Mouse (Mus musculus) testis, adult 2 months (tissue): ENCODE measurements around the gene Spin2d. TPM values are rescaled to one million over a fixed set of nuclear protein-coding genes. Genes with fewer than 3 reads are reported as not detected.
"Not testable (repeated sequence)": the region's sequence is repeated elsewhere in the genome, so short reads cannot be mapped to it uniquely, and the experiment has no call there.

Experiments used
- H3K27ac ChIP-seq: fragments of 200-500 bp; 2 replicates; pipeline ENCODE4 v1.5.1; 2012; ENCODE audit warnings: low read depth, low read length; ENCODE audit not compliant: control insufficient read depth, insufficient read depth
- H3K27me3 ChIP-seq: fragments of 200-500 bp; 2 replicates; pipeline ENCODE4 v1.6.1; 2012; ENCODE audit warnings: mild to moderate bottlenecking, low read length, moderate library complexity; ENCODE audit not compliant: control insufficient read depth, insufficient read depth
- H3K36me3 ChIP-seq: fragments of 200-500 bp; 2 replicates; pipeline ENCODE4 v1.6.1; 2012; ENCODE audit warnings: mild to moderate bottlenecking, low read length; ENCODE audit not compliant: control insufficient read depth, insufficient read depth
- H3K4me1 ChIP-seq: fragments of 200-500 bp; 2 replicates; pipeline ENCODE4 v1.6.1; 2012; ENCODE audit warnings: low read length; ENCODE audit not compliant: control insufficient read depth, insufficient read depth
- H3K4me3 ChIP-seq: fragments of 200-500 bp; 2 replicates; pipeline ENCODE4 v1.5.1; 2012; ENCODE audit warnings: low read depth, mild to moderate bottlenecking, low read length, moderate library complexity, mixed read lengths; ENCODE audit not compliant: control insufficient read depth
- CTCF ChIP-seq: fragments of 200-500 bp; IDR thresholded peaks from 2 replicates; pipeline ENCODE4 v1.5.1; 2012; ENCODE audit warnings: low read depth, mild to moderate bottlenecking, inconsistent platforms, low read length, moderate library complexity; ENCODE audit not compliant: control insufficient read depth, insufficient read depth, insufficient replicate concordance
- POLR2A ChIP-seq: fragments of 200-500 bp; IDR thresholded peaks from 2 replicates; pipeline ENCODE4 v1.6.1; 2012; ENCODE audit warnings: low read depth, mild to moderate bottlenecking, inconsistent platforms, low read length, moderate library complexity; ENCODE audit not compliant: control insufficient read depth
- polyA plus RNA-seq: library from polyadenylated mRNA; depleted of rRNA; stranded (reverse); fragments of >200 nt; gene quantifications from 2 replicates; pipeline ENCODE4 v1.2.3, GENCODE M21; 2012; rRNA removed

The Spin2d gene
- 0.91 and 1.3 TPM in 2 replicates for polyA plus RNA-seq

GRCm38 (mm10) chrX:73176889-73177288 lies at the start of gene Spin2d:
Gene Spin2d, minus strand, starts transcription at chrX:73176989.
- H3K27ac ChIP-seq, H3K4me3 ChIP-seq, H3K27me3 ChIP-seq, H3K36me3 ChIP-seq, H3K4me1 ChIP-seq: not testable (repeated sequence)

- no peak overlapping the region for H3K4me3 ChIP-seq
- no peaks in the 10 kb centered on the region for H3K36me3 ChIP-seq
- TF ChIP-seq CTCF (no peak), POLR2A (no peak)
- no peaks in the 10 kb centered on the region for H3K27me3 ChIP-seq
- H3K27ac ChIP-seq: no peak overlapping the region
- H3K4me1 ChIP-seq: no peaks in the 10 kb centered on the region; the same call in 1 of the 2 replicates
Measured at GRCm38 (mm10) chrX:73225365-73225764, 48.6 kb upstream of the Spin2d start.

GRCm38 (mm10) chrX:73213819-73214564 lies 37.2 kb upstream of the Spin2d start, which contains the start of gene Xlr4b:
Gene Xlr4b, plus strand, starts transcription at chrX:73214333.
- not testable (repeated sequence) for H3K27ac ChIP-seq, H3K4me1 ChIP-seq, H3K36me3 ChIP-seq, H3K27me3 ChIP-seq, H3K4me3 ChIP-seq

- not testable (repeated sequence) for H3K27ac ChIP-seq, H3K27me3 ChIP-seq, H3K4me3 ChIP-seq, H3K36me3 ChIP-seq, H3K4me1 ChIP-seq
Measured at GRCm38 (mm10) chrX:73191934-73192333, 15.1 kb upstream of the Spin2d start, which contains the start of gene Xlr3b. Gene Xlr3b, plus strand, starts transcription at chrX:73192207.

- H3K4me3 ChIP-seq, H3K36me3 ChIP-seq, H3K27me3 ChIP-seq, H3K4me1 ChIP-seq, H3K27ac ChIP-seq: not testable (repeated sequence)
Measured at GRCm38 (mm10) chrX:73149350-73149749, 27.4 kb downstream of the Spin2d start, which contains the start of gene DXBay18. Gene DXBay18, minus strand, starts transcription at chrX:73149450.

- not testable (repeated sequence) for H3K4me1 ChIP-seq, H3K4me3 ChIP-seq, H3K27ac ChIP-seq, H3K36me3 ChIP-seq, H3K27me3 ChIP-seq
Measured at GRCm38 (mm10) chrX:73148496-73148895, 28.3 kb downstream of the Spin2d start, which contains the start of gene Xlr5b. Gene Xlr5b, plus strand, starts transcription at chrX:73148796.

- H3K27ac ChIP-seq, H3K36me3 ChIP-seq, H3K27me3 ChIP-seq, H3K4me1 ChIP-seq, H3K4me3 ChIP-seq: not testable (repeated sequence)
Measured at GRCm38 (mm10) chrX:73143218-73143618, 33.6 kb downstream of the Spin2d start.

Other genes with a start within 250 kb of the Spin2d start
- gene Zfp185, start 189.7 kb downstream of the Spin2d start, polyA plus RNA-seq: 14.0 and 14.2 TPM in 2 replicates
- 1.7 and 2.0 TPM in 2 replicates for gene Pnma5, start 139.9 kb downstream of the Spin2d start, polyA plus RNA-seq
- gene Pnma3, start 112.2 kb downstream of the Spin2d start, polyA plus RNA-seq: 0.10 and 0.16 TPM in 2 replicates
- gene Xlr4a, start 94.5 kb downstream of the Spin2d start, polyA plus RNA-seq: 0.59 and 1.1 TPM in 2 replicates
- 0.70 and 1.7 TPM in 2 replicates for gene Xlr3a, start 79.9 kb downstream of the Spin2d start, polyA plus RNA-seq
- gene Gm14685, start 59.9 kb downstream of the Spin2d start, polyA plus RNA-seq: 1.9 and 2.2 TPM in 2 replicates
- gene Xlr5b, start 28.2 kb downstream of the Spin2d start, polyA plus RNA-seq: 0.91 and 1.4 TPM in 2 replicates
- gene DXBay18, start 27.5 kb downstream of the Spin2d start, polyA plus RNA-seq: 1.2 and 2.5 TPM in 2 replicates
- gene Xlr3b, start 15.2 kb upstream of the Spin2d start, polyA plus RNA-seq: 0.76 and 0.90 TPM in 2 replicates
- 0.85 and 1.4 TPM in 2 replicates for gene Xlr4b, start 37.3 kb upstream of the Spin2d start, polyA plus RNA-seq
- gene F8a, start 51.3 kb upstream of the Spin2d start, polyA plus RNA-seq: 3.6 and 3.8 TPM in 2 replicates
- 0.97 and 2.3 TPM in 2 replicates for gene Xlr4c, start 66.1 kb upstream of the Spin2d start, polyA plus RNA-seq
- gene Xlr3c, start 88.4 kb upstream of the Spin2d start, polyA plus RNA-seq: 0.51 and 1.0 TPM in 2 replicates
- 0.71 and 1.1 TPM in 2 replicates for gene Xlr5a, start 116.0 kb upstream of the Spin2d start, polyA plus RNA-seq
- 0.99 and 1.1 TPM in 2 replicates for gene Xlr5c, start 116.0 kb upstream of the Spin2d start, polyA plus RNA-seq
- gene Gm45015, start 159.9 kb upstream of the Spin2d start, polyA plus RNA-seq: 0.29 and 0.48 TPM in 2 replicates
- 5.3 and 7.4 TPM in 2 replicates for gene Zfp275, start 165.6 kb upstream of the Spin2d start, polyA plus RNA-seq
- gene Gm18336, start 221.7 kb upstream of the Spin2d start, polyA plus RNA-seq: 0.93 and 1.6 TPM in 2 replicates
- 0.14 and 0.19 TPM in 2 replicates for gene Zfp92, start 234.1 kb upstream of the Spin2d start, polyA plus RNA-seq